Mouse (Mus musculus) midbrain, embryonic 16.5 days (tissue): ENCODE data around the gene Hdac11. TPM values are rescaled to one million over a fixed set of nuclear protein-coding genes. Genes with fewer than 3 reads are reported as not detected.
A peak's percentile ranks its signal among the peaks of the same experiment; 100 is the strongest.

ENCODE experiments used
- ATAC-seq: fragments of 200-750 bp; cut with Nextera tagmentation; 2 replicates; pipeline ENCODE4 v1.8.0; 2017; ENCODE audit warnings: moderate TSS enrichment
- H3K27ac ChIP-seq: fragments of 300-500 bp; sonication (generic); 2 replicates; pipeline ENCODE4 v1.5.1; 2014; ENCODE audit warnings: mild to moderate bottlenecking, low read length, mixed read lengths
- H3K27me3 ChIP-seq: fragments of 300-500 bp; sonication (generic); 2 replicates; pipeline ENCODE4 v1.6.1; 2014; ENCODE audit warnings: low read depth, low read length, mixed read lengths; ENCODE audit not compliant: control insufficient read depth, insufficient read depth
- H3K36me3 ChIP-seq: fragments of 300-500 bp; sonication (generic); 2 replicates; pipeline ENCODE4 v1.6.1; 2014; ENCODE audit warnings: mild to moderate bottlenecking, low read length, moderate library complexity, mixed read lengths; ENCODE audit not compliant: control insufficient read depth, insufficient read depth
- H3K4me1 ChIP-seq: fragments of 300-500 bp; sonication (generic); 2 replicates; pipeline ENCODE4 v1.6.1; 2014; ENCODE audit warnings: mild to moderate bottlenecking, low read length, mixed read lengths; ENCODE audit not compliant: control insufficient read depth, insufficient read depth
- H3K4me2 ChIP-seq: fragments of 300-500 bp; sonication (generic); 2 replicates; pipeline ENCODE4 v1.6.1; 2014; ENCODE audit warnings: mild to moderate bottlenecking, low read length, mixed read lengths
- H3K4me3 ChIP-seq: fragments of 300-500 bp; sonication (generic); 2 replicates; pipeline ENCODE4 v1.5.1; 2014; ENCODE audit warnings: low read depth, mild to moderate bottlenecking, low read length, moderate library complexity, mixed read lengths
- H3K9ac ChIP-seq: fragments of 300-500 bp; sonication (generic); 2 replicates; pipeline ENCODE4 v1.6.1; 2014; ENCODE audit warnings: low read depth, low read length, mixed read lengths
- H3K9me3 ChIP-seq: fragments of 300-500 bp; sonication (generic); replicated peaks from 2 replicates; pipeline ENCODE4 v1.6.1; 2014; ENCODE audit warnings: mild to moderate bottlenecking, low read length, mixed read lengths; ENCODE audit not compliant: control insufficient read depth, poor library complexity, severe bottlenecking
- WGBS: fragments of 180-500 bp; shearing (Covaris S2); extraction: QIAGEN DNeasy Blood & Tissue Kit; methylation state at CpG from one replicate; pipeline ENCODE4 v1.1.7; 2014; 5-methylcytosine and 5-hydroxymethylcytosine counted together
- polyA plus RNA-seq: library from polyadenylated mRNA; unstranded; fragments of >200 nt; fragmentation: Nextera tagmentation; extraction: Ambion mirVana; gene quantifications from 2 replicates; pipeline ENCODE4 v1.2.1, GENCODE M21; 2015

The Hdac11 gene
- polyA plus RNA-seq, 1 experiment from 2014 or later = 56.3 TPM

DNA sequence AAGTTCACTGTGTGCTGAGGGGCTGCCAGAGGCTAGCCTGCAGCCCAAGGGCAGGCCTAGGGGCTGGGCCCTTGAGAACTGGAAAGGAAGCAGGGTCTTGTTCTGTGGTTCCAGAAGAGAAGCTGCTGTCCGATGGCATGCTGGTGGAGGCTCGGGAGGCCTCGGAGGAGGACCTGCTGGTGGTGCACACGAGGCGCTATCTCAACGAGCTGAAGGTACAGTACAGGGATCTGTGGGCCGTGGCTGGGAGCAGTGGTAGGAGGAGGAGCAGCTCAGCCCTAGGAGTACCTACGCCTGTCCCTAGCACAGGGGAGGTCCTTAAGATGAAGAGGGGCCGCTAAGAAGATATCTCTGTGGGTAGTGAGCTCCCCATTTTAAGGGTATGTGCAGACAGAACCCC lies 2.6 kb downstream of the Hdac11 start:
- peak overlapping the region; percentile 88 for H3K9ac ChIP-seq
- whole genome bisulfite sequencing = 72% methylated on average over 9 of the region's 9 CpGs

DNA sequence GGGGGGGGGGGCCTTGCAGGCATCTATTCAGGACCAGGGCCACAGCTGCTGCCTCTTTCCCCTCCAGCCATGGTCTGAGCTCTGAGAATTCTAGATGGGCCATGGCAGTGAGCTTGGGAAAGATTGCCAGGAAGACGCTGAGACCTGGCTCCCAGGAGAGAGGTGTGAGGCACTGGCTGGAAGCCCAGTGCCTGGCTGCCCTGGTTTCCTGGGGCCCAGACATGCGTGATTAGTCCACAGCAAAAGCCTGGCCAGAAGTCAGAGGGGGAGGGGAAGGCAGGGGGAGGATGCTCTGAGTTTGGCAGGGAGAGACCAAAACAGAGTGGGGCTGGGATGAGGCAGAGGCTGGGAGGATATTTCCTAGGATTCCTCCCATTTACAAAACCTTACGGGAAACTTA lies 3.9 kb downstream of the Hdac11 start:
- Histone ChIP-seq H3K36me3 (no peaks in the 10 kb centered on the region), H3K4me1 (peaks cover 56% of the 10 kb centered on the region), H3K9ac (no peak overlapping the region), H3K27ac (peak overlapping the region; percentile 39), H3K4me3 (no peak overlapping the region), H3K27me3 (no peaks in the 10 kb centered on the region), H3K9me3 (no peaks in the 10 kb centered on the region), H3K4me2 (peak overlapping the region; percentile 0; the same call in 1 of the 2 replicates)
- ATAC-seq = no peak
- WGBS = 22% methylated on average over 3 of the region's 3 CpGs

More for the DNA sequence above, 2.6 kb downstream of the Hdac11 start:
- Histone ChIP-seq H3K36me3 (no peaks in the 10 kb centered on the region), H3K4me2 (peak overlapping the region; percentile 90), H3K27ac (peak overlapping the region; percentile 5), H3K27me3 (no peaks in the 10 kb centered on the region), H3K4me1 (peaks cover 63% of the 10 kb centered on the region), H3K4me3 (peak overlapping the region; percentile 6; the same call in 1 of the 2 replicates), H3K9me3 (no peaks in the 10 kb centered on the region)
- ATAC-seq = no peak

DNA sequence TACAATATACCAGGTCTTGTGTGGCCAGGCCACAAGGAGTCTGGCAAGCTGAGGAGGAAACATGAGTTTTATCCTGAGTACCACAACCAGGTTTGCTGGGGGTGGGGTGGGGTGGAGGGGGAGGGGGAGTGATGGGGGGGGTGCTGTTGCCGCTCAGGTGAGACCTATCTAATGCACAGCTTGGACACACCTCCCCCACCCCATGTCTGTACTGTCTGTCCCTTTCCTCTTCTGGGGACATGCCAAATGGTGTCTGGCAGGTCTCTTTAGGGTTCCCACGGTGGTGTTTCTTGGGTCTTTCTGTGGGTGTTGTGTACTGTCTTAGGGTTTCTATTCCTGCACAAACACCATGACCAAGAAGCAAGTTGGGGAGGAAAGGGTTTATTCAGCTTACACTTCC lies 4.5 kb downstream of the Hdac11 start:
- Histone ChIP-seq H3K9ac (no peak overlapping the region), H3K9me3 (no peaks in the 10 kb centered on the region), H3K4me3 (no peak overlapping the region), H3K27ac (no peak overlapping the region), H3K27me3 (no peaks in the 10 kb centered on the region), H3K4me2 (no peak overlapping the region), H3K4me1 (peaks cover 50% of the 10 kb centered on the region), H3K36me3 (no peaks in the 10 kb centered on the region; the same call in 1 of the 2 replicates)
- no peak for ATAC-seq
- WGBS = 87% methylated on average over 2 of the region's 2 CpGs

DNA sequence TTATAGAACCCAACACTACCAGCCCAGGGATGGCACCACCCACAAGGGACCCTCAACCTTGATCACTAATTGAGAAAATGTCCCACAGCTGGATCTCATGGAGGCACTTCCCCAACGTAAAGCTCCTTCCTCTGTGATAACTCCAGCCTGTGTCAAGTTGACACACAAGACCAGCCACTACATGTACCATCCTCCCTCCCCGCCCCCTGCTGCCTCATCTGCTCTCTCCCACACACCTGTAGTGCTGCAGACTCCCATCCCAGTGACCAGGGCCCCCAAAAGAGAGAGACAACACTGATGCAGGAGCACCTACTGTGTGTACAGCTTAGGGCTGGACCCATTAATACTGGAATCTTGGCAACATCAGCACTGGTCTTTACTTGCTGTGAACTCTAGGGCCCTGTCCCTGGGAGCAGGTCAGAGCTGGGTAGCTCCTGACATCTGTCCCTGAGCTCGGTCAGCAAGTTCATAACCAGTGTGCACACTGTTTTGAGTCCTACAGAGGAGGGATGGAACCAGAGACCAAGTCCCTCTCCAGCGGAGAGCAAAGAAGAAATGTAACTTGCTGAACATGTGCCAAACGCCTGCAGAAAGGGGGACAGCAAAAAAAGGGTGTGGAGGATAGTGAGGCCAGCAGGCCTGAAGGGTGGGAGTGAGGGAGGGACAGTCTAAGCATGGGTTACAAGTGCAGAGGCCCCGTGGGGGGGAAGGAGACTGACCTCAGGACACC lies 5.2 kb downstream of the Hdac11 start:
- H3K27me3 ChIP-seq = no peaks in the 10 kb centered on the region
- peaks cover 5% of the 10 kb centered on the region for H3K36me3 ChIP-seq
- H3K9ac ChIP-seq = no peak overlapping the region
- H3K4me1 ChIP-seq = peaks cover 45% of the 10 kb centered on the region
- H3K27ac ChIP-seq = no peak overlapping the region
- no peaks in the 10 kb centered on the region for H3K9me3 ChIP-seq
- no peak overlapping the region for H3K4me2 ChIP-seq
- H3K4me3 ChIP-seq = no peak overlapping the region
- no peak for ATAC-seq
- WGBS = 81% methylated on average over 6 of the region's 6 CpGs

DNA sequence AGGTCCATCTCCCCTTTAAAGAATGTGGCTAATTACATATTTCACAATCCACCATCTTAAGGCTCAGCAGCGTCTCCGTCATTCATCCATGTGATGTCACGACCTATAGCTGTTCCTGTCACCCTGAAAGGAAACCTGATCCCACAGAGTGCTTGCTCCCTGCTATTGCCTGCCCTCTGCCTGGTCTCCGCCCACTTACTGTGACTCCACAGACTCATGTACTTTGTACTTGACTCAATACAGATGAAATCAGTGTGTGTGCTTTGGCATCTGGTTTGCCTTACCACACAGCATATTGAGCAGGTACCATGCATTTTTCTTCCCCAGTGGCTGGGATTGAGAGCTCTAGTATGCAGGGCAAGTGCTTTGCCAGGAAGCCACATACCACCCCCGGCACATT lies 5.8 kb downstream of the Hdac11 start:
- Histone ChIP-seq H3K4me2 (no peak overlapping the region), H3K9ac (no peak overlapping the region), H3K4me1 (peaks cover 42% of the 10 kb centered on the region), H3K4me3 (no peak overlapping the region), H3K27me3 (no peaks in the 10 kb centered on the region), H3K27ac (no peak overlapping the region), H3K9me3 (no peaks in the 10 kb centered on the region), H3K36me3 (peaks cover 6% of the 10 kb centered on the region)
- WGBS = 86% methylated on average over 5 of the region's 5 CpGs
- no peak for ATAC-seq

DNA sequence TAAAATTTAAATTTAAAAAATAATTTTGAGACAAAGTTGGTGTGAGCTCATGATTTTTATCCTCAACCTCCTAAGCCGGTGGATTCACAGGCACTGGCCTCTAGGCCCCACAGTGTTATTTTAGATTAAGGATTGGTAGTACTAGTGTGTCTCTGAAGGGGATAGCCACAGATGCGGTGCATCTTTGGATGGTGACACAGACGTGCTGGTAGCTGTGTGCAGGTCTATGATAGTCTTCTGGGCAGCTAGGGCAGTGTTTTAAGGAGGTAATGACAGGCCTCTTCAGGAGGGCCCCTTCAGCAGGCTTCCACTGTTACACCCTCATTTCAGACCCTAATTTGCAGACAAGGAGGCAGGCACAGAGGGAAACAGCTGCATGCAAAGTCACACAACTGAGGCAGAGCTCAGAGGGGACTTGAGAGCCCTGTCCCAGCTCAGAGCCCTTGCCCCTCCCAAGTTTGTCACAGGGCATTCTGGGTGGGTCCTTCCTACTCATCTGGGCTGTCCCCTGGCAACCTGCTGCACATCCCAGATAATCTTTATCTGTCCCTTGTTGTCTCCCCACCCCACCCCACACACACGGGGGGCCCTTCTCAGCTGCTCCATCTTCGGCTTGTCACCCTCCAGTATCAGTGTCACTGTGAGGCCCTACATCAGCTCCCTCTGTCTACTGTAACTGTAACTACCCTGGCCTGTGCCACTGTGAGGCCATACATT lies 6.9 kb downstream of the Hdac11 start:
- 89% methylated on average over 5 of the region's 5 CpGs for WGBS
- no peak overlapping the region for H3K9ac ChIP-seq

DNA sequence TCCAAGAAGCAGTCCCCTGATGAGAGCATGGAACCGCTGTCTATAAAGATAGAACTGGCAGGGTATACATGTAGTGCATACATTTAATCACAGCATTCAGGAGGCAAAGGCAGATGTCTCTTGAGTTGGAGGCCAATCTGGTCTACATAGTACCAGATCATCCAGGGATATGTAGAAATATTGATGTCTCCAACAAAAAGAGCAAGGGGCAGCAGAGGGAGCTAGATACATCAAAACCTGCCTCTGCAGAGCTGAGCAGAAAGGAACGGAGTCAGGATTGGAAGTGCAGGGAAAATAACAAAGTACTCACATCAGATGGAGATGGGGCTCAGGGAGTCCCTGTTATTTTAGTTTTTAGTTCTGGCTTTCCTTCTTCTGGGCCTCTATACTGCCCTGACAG lies 8.1 kb downstream of the Hdac11 start:
- no peak overlapping the region for H3K4me2 ChIP-seq
- H3K27ac ChIP-seq = peak overlapping the region; percentile 56; the same call in 1 of the 2 replicates
- no peaks in the 10 kb centered on the region for H3K9me3 ChIP-seq
- 57% methylated on average over 2 of the region's 2 CpGs for WGBS
- peaks cover 11% of the 10 kb centered on the region for H3K36me3 ChIP-seq
- no peaks in the 10 kb centered on the region for H3K27me3 ChIP-seq
- ATAC-seq = no peak
- no peak overlapping the region for H3K9ac ChIP-seq
- H3K4me3 ChIP-seq = no peak overlapping the region
- peaks cover 19% of the 10 kb centered on the region for H3K4me1 ChIP-seq

More for the DNA sequence above, 6.9 kb downstream of the Hdac11 start:
- H3K36me3 ChIP-seq = peaks cover 6% of the 10 kb centered on the region
- H3K4me3 ChIP-seq = no peak overlapping the region
- ATAC-seq = no peak
- peaks cover 32% of the 10 kb centered on the region for H3K4me1 ChIP-seq
- no peak overlapping the region for H3K27ac ChIP-seq
- H3K9me3 ChIP-seq = no peaks in the 10 kb centered on the region
- H3K27me3 ChIP-seq = no peaks in the 10 kb centered on the region
- H3K4me2 ChIP-seq = no peak overlapping the region

DNA sequence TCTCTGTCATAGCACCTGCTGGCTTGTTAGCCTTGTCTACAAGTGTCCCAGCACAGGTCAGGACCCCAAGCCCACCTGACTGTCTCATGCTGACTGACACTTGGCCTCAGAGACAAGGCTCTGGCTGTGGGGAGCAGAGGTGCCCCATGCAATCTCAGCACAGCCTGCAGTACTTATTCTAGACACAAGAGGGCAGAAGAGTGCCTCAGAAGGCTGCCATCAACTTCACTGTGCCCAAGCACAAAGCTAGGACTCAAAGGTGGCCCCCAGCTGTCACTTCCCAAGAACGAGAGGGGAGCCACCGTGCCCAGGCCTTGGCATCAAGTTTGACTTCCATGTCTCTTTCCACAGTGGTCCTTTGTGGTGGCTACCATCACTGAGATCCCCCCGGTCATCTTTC lies 8.7 kb downstream of the Hdac11 start:
- 31% methylated on average over 3 of the region's 3 CpGs for WGBS
- ATAC-seq = peak; percentile 5; the same call in 1 of the 2 replicates
- Histone ChIP-seq H3K4me3 (no peak overlapping the region), H3K36me3 (peaks cover 11% of the 10 kb centered on the region), H3K9me3 (no peaks in the 10 kb centered on the region), H3K27me3 (no peaks in the 10 kb centered on the region), H3K27ac (no peak overlapping the region), H3K4me2 (no peak overlapping the region), H3K4me1 (peaks cover 15% of the 10 kb centered on the region), H3K9ac (0 out of 2 replicates have a peak overlapping the region, but pooled peaks have one; percentile 21)

DNA sequence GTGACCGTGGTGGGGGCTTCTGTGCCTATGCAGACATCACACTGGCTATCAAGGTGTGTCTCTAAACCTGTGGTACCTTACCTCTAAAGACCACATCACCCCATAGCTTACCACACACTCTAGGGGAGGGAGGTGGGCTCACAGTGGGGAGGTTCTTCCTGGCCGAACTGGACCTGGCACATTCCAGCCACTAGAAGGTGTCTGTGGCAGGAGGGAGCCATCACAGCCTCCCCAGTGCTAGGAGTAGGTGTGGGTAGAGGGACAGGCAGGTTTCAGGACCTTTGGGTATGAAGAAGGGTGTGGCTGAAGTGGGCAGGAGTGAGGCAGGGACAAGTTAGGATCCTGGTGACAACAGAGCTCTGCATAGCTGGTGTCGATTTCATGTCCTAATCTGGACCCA lies 11.4 kb downstream of the Hdac11 start:
- ATAC-seq = no peak

More for the DNA sequence above, 11.4 kb downstream of the Hdac11 start:
- no peak overlapping the region for H3K4me3 ChIP-seq
- H3K36me3 ChIP-seq = peaks cover 17% of the 10 kb centered on the region
- 70% methylated on average over 3 of the region's 3 CpGs for WGBS
- no peak overlapping the region for H3K27ac ChIP-seq
- no peaks in the 10 kb centered on the region for H3K9me3 ChIP-seq
- H3K9ac ChIP-seq = no peak overlapping the region
- H3K4me2 ChIP-seq = no peak overlapping the region
- no peaks in the 10 kb centered on the region for H3K27me3 ChIP-seq
- H3K4me1 ChIP-seq = peaks cover 7% of the 10 kb centered on the region
